Mouse (Mus musculus): ENCODE results near the gene Ctsa. TPM values are rescaled to one million over a fixed set of nuclear protein-coding genes. Genes with fewer than 3 reads are reported as not detected.
A peak's percentile ranks its signal among the peaks of the same experiment; 100 is the strongest.
"Not testable (repeated sequence)": the region's sequence is repeated elsewhere in the genome, so short reads cannot be mapped to it uniquely, and the experiment has no call there.

Gene Ctsa
- polyA plus RNA-seq, 1 experiment from 2014 or later: 101 TPM

DNA sequence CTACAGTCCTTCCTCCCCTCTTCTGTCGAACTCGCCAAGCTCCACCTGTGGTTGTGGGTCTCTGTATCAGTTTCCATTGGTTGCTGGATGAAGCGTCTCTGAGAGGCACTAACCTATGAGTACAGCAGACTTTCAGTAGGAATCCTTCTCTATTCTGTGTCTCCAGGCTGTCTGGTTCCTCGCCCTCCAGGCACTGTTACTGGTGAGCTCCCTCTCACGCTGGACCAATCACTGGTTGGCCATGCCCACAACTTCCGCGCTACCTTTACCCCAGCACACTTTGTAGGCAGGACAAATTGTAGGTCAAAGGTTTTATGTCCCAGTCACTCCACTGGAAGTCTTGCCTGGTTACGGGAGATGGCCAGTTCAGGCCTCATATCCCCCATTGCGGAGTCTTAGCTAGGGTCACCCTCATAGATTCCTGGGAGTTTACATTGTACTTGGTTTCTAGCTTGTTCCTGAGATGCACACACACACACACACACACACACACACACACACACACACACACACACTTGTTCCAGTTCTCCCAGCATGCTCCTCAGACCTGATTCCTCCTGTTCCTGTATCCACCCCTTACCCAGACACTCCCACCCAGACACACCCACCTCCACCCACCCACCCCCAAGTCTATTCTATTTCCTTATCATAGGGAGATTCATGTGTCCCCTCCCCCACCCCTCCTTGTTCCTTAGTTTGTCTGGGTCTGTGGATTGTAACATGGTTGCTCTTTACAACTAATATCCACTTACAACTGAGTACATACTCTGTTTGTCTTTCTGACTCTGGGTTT lies 27.2 kb downstream of the Ctsa start:
- no peak overlapping the region for H3K4me2 ChIP-seq
- no peaks in the 10 kb centered on the region for H3K36me3 ChIP-seq (replicated peaks)
- H3K9ac ChIP-seq: no peak overlapping the region
- peaks cover 42% of the 10 kb centered on the region for H3K27me3 ChIP-seq (replicated peaks)
- H3K4me3 ChIP-seq: no peak overlapping the region
- H3K9me3 ChIP-seq: no peaks in the 10 kb centered on the region
- ATAC-seq (replicated peaks): no peak
- WGBS: 65% methylated on average over 9 of the region's 9 CpGs
- H3K4me1 ChIP-seq: peaks cover 22% of the 10 kb centered on the region
- H3K27ac ChIP-seq: no peak overlapping the region

DNA sequence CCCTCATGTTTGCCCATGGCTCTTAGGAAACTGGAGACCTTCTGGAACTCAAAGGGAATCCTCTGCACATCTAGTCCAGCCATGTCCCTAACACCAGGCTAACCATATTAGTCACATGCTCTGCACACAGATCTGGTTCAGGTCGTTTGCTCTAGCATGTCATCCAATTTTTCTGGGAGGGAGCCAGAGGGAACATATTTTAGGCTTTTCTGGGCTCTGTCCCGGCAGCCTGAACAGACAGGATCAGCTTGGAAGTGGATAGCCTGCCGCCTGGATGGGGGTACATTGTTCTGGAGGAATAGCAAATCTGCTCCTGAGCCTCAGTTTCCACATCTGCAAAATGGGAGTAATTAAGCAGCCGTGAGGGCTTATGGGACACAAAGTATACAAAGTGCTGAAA lies 28.4 kb downstream of the Ctsa start:
- WGBS: 75% methylated on average over 4 of the region's 4 CpGs

GRCm38 (mm10) chr2:164862179-164862861 lies 29.6 kb downstream of the Ctsa start:
- no peak for ATAC-seq (replicated peaks)
- WGBS: 42% methylated on average over 9 of the region's 9 CpGs
- Histone ChIP-seq H3K27ac (peak overlapping the region; percentile 42; the same call in 1 of the 2 replicates), H3K27me3 (replicated peaks) (peaks cover 23% of the 10 kb centered on the region), H3K9me3 (no peaks in the 10 kb centered on the region), H3K36me3 (replicated peaks) (no peaks in the 10 kb centered on the region), H3K9ac (no peak overlapping the region), H3K4me2 (no peak overlapping the region), H3K4me3 (no peak overlapping the region), H3K4me1 (peaks cover 9% of the 10 kb centered on the region)

More for the DNA sequence above, 28.4 kb downstream of the Ctsa start:
- Histone ChIP-seq H3K9me3 (no peaks in the 10 kb centered on the region), H3K9ac (no peak overlapping the region), H3K4me1 (peaks cover 22% of the 10 kb centered on the region), H3K27me3 (replicated peaks) (peaks cover 35% of the 10 kb centered on the region), H3K4me3 (no peak overlapping the region), H3K27ac (no peak overlapping the region), H3K36me3 (replicated peaks) (no peaks in the 10 kb centered on the region), H3K4me2 (no peak overlapping the region)
- no peak for ATAC-seq (replicated peaks)

- H3K27me3 ChIP-seq (replicated peaks): peaks cover 12% of the 10 kb centered on the region
- H3K27ac ChIP-seq; H3K4me3 ChIP-seq; H3K9ac ChIP-seq; H3K4me1 ChIP-seq; H3K36me3 ChIP-seq (replicated peaks); H3K4me2 ChIP-seq; ATAC-seq (replicated peaks); H3K9me3 ChIP-seq: not testable (repeated sequence)
- 91% methylated on average over 9 of the region's 9 CpGs for WGBS
These were observed 30.7 kb downstream of the Ctsa start for GRCm38 (mm10) chr2:164863411-164863810.

GRCm38 (mm10) chr2:164864593-164864992 lies 31.9 kb downstream of the Ctsa start:
- no peaks in the 10 kb centered on the region for H3K9me3 ChIP-seq
- H3K4me1 ChIP-seq: no peaks in the 10 kb centered on the region
- no peak for ATAC-seq (replicated peaks)
- no peak overlapping the region for H3K9ac ChIP-seq
- H3K4me3 ChIP-seq: no peak overlapping the region
- H3K27me3 ChIP-seq (replicated peaks): peaks cover 6% of the 10 kb centered on the region; the same call in 1 of the 2 replicates
- H3K36me3 ChIP-seq (replicated peaks): no peaks in the 10 kb centered on the region
- H3K4me2 ChIP-seq: no peak overlapping the region
- no peak overlapping the region for H3K27ac ChIP-seq
- 92% methylated on average over 4 of the region's 4 CpGs for WGBS

DNA sequence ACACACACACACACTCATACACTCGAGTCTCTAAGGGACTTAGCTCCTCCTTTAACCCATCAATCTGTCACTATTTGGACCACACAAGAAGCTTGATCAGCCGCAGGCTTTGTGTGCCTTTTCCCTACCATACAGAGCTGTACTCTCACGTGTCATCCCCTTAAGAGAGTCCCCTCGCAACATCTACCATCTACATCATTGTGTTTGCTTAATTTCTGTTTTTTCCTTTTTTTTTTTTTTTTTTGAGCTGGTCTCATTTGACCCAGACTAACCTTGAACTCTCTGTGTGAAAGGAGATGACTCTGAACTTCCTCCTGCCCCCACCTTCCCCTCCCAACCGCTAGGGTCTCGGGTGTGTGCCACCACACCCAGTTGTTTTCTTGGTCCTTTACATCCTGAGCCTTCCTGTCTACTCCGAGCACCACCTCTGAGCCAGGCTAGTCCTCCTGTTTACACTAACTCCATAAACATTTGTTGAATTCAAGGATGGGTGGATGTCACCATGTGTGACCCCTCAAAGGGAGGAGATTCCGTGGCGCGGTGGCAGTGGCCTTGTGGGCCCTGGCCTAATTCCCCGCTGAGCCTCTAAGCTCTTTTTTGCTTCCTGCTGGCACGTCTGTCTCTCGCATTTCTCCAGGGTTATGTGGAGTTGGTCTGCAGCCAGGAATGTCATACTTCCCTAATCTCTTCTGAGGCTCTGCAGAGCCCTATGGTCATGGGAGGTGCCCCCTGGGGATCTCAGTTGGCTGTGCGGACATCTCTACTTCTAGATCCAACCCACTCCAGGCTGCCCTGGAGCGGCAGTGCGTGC lies 34.3 kb downstream of the Ctsa start:
- Histone ChIP-seq H3K9ac (no peak overlapping the region), H3K4me3 (no peak overlapping the region), H3K4me2 (no peak overlapping the region), H3K36me3 (replicated peaks) (no peaks in the 10 kb centered on the region), H3K27me3 (replicated peaks) (no peaks in the 10 kb centered on the region), H3K9me3 (no peaks in the 10 kb centered on the region), H3K27ac (no peak overlapping the region), H3K4me1 (no peaks in the 10 kb centered on the region)
- 68% methylated on average over 16 of the region's 16 CpGs for WGBS
- ATAC-seq (replicated peaks): no peak

GRCm38 (mm10) chr2:164867566-164867965 lies 34.9 kb downstream of the Ctsa start:
- H3K36me3 ChIP-seq (replicated peaks): no peaks in the 10 kb centered on the region
- ATAC-seq (replicated peaks): no peak
- H3K9ac ChIP-seq: no peak overlapping the region
- H3K4me1 ChIP-seq: no peaks in the 10 kb centered on the region
- no peak overlapping the region for H3K4me2 ChIP-seq
- no peak overlapping the region for H3K27ac ChIP-seq
- 90% methylated on average over 7 of the region's 7 CpGs for WGBS
- no peak overlapping the region for H3K4me3 ChIP-seq
- no peaks in the 10 kb centered on the region for H3K9me3 ChIP-seq
- no peaks in the 10 kb centered on the region for H3K27me3 ChIP-seq (replicated peaks)

DNA sequence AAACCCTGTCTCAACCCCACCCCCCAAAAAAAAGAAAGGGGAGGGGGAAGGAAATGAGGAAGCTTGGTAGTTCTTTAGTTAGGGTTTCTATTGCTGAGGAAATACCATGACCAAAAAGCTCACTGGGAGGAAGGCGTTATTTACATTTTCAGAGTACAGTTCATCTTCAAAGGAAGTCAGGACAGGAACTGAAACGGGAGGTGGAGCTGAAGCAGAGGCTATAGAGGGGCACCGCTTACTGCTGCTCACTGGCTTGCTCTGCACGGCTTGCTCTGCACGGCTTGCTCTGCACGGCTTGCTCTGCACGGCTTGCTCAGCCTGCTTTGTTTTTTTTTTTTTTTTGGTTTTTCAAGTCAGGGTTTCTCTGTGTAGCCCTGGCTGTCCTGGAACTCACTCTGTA lies 35.8 kb downstream of the Ctsa start:
- H3K9ac ChIP-seq: no peak overlapping the region
- H3K27ac ChIP-seq: no peak overlapping the region
- ATAC-seq (replicated peaks): no peak
- no peak overlapping the region for H3K4me3 ChIP-seq
- no peaks in the 10 kb centered on the region for H3K4me1 ChIP-seq
- 76% methylated on average over 7 of the region's 7 CpGs for WGBS
- no peaks in the 10 kb centered on the region for H3K27me3 ChIP-seq (replicated peaks)
- H3K4me2 ChIP-seq: no peak overlapping the region
- H3K36me3 ChIP-seq (replicated peaks): no peaks in the 10 kb centered on the region
- H3K9me3 ChIP-seq: no peaks in the 10 kb centered on the region

DNA sequence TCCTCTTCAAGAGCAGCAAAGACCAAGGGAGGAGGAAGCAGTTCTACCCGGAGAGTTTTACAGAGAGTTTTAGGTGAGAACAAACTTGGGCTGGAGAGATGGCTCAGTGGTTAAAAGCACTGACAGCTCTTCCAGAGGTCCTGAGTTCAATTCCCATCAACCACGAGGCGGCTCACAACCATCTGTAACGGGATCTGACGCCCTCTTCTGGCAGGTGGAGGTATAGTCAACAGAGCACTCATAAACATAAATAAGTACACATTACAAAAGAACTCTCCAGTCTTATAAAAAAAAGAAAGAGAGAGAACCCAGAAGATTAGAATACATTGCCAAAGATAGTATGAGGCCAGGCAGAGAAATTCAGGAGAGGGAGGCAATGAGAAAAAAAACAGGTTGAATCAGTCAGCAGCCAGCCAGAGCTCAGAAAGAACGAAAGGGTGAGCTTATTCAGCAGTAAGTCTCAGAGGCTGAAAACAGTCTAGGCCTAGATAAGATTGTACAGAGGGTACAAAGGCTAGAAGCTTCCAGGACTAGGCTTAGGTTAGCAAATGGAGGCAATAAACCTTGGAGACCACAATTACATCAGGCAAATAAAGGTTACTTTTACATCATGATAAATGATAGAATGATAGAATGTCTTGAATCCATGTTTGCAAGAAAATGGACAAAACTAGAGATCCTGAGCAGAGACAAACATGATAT lies 39.1 kb downstream of the Ctsa start:
- Histone ChIP-seq H3K27me3 (replicated peaks) (no peaks in the 10 kb centered on the region), H3K9me3 (no peaks in the 10 kb centered on the region), H3K4me1 (no peaks in the 10 kb centered on the region), H3K9ac (no peak overlapping the region), H3K36me3 (replicated peaks) (no peaks in the 10 kb centered on the region), H3K4me2 (no peak overlapping the region), H3K4me3 (no peak overlapping the region), H3K27ac (no peak overlapping the region)
- no peak for ATAC-seq (replicated peaks)
- WGBS: 66% methylated on average over 6 of the region's 6 CpGs

DNA sequence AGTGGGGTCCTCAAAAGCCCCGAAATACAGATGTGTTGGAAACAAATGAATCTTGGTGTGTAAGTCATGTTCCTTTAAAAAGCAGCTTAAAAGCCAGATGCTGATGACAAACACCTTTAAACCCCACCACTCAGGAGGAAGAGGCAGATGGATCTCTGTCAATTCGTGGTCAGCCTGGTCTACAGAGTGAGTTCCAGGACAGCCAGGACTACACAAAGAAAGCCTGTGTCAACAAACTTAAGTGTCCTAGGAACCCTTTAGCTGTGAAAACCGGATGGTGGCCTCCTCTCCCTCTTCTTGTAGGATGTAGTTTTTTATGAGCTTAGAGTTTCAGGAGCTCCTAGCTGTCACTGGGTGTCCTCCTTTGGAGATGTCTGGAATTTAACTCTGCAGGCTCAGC lies 40.9 kb downstream of the Ctsa start:
- H3K27ac ChIP-seq: 0 out of 2 replicates have a peak overlapping the region, but pooled peaks have one; percentile 0
- H3K4me3 ChIP-seq: no peak overlapping the region
- no peak for ATAC-seq (replicated peaks)

DNA sequence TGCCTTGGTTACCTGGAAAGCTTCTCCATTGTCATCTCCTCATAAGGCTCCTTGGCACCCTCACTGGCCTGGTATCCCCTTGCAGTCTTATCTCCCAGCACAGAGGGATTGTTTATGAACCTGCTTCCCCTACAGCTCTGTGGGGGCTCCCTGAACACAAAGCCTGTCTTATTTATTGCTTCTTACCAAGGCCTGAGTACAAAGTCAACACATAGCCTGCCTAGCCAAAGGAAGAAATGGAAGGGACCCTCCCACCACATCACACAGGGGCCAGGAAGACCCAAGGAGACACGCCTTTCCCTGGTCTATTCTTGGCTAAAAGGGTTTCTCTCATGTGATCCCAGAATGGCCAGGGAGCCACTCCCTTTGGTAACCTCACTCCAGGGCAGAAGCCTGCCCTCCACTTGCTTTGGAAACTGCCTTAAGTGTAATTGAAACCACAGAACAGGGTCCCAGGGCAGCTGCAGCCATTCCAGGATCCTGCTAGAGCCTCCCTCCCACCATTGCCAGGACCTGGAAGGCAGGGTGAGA lies 41.6 kb downstream of the Ctsa start:
- Histone ChIP-seq H3K4me3 (no peak overlapping the region), H3K4me1 (peaks cover 13% of the 10 kb centered on the region), H3K36me3 (replicated peaks) (no peaks in the 10 kb centered on the region), H3K9ac (no peak overlapping the region), H3K27ac (0 out of 2 replicates have a peak overlapping the region, but pooled peaks have one; percentile 0), H3K4me2 (no peak overlapping the region), H3K27me3 (replicated peaks) (no peaks in the 10 kb centered on the region), H3K9me3 (no peaks in the 10 kb centered on the region)
- no peak for ATAC-seq (replicated peaks)
- 39% methylated on average over 1 of the region's 1 CpGs for WGBS

More for the DNA sequence above, 40.9 kb downstream of the Ctsa start:
- Histone ChIP-seq H3K9ac (no peak overlapping the region), H3K27me3 (replicated peaks) (no peaks in the 10 kb centered on the region), H3K4me1 (peaks cover 13% of the 10 kb centered on the region), H3K4me2 (no peak overlapping the region), H3K36me3 (replicated peaks) (no peaks in the 10 kb centered on the region), H3K9me3 (no peaks in the 10 kb centered on the region)
- WGBS: 66% methylated on average over 3 of the region's 3 CpGs

Data from midbrain, embryonic 15.5 days (tissue).